Mouse (Mus musculus) fat pad, adult 2 months (tissue): ENCODE data around the gene Mrps17.
"Not testable (repeated sequence)": the region's sequence is repeated elsewhere in the genome, so short reads cannot be mapped to it uniquely, and the experiment has no call there.

Source experiments
- DNase-seq: peaks from one replicate; pipeline ENCODE4 v3.0.0-alpha.2; 2011; ENCODE audit warnings: low read depth, low spot score; ENCODE audit errors: extremely low read depth

The Mrps17 gene

DNA sequence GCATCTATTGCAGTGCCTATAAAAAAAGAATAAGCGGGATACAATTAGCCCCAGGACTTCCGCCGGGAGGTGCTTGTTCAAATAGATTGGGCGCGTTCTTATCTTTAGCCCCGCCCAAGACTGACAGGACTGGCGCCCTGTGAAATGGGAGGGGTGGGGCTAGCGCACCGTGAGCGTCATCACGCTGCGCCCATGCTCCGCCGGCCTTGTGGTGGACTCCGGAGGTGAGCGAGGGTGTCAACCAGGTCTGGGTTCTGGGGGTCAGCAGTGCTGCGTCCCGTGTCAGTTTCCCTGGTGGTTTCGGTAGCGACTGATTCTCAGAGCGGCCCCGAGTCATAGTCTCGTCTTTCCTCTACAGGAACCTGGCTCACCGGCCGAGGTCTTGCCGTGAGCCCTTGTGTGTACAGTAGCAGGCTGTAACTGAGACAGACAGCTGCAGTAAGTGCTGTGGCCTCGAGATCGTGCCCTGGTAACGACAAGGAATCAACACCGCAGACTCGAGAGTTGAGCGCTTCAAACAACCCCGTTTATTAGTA lies at the start of gene Mrps17:
Gene Mrps17, plus strand, starts transcription at position 172 of the 536 bp plus-strand sequence.
- DNase-seq, result peak; percentile 37

DNA sequence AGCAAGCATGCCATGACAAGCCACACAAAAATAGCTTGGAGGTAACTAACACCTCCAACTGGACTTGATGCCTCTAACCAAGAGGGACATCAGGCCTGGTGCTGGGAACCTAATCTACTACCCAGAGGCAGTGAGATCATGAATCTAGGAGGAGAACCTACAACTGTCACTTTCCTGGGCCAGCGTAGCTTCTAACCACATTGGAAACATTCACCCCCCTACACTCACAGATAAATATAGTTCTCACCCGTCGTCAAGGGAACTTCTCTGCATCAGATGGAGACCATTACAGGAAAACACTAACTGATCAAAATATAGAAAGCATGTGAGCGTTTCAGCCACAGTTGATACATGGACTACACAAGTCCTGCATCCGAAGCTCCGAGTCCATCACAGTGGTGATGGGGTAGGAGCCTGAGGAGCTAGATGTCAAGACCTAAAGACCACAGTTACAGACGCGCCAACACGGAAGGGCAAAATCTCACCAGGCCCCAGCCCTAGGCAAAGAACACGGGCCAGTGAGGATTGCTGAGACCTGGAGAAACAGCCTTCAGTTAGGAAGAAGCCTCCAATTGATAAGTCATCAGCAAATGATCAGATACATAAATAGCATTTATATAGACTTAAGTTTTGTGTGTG lies 48.9 kb upstream of the Mrps17 start:
- no peak for DNase-seq

DNA sequence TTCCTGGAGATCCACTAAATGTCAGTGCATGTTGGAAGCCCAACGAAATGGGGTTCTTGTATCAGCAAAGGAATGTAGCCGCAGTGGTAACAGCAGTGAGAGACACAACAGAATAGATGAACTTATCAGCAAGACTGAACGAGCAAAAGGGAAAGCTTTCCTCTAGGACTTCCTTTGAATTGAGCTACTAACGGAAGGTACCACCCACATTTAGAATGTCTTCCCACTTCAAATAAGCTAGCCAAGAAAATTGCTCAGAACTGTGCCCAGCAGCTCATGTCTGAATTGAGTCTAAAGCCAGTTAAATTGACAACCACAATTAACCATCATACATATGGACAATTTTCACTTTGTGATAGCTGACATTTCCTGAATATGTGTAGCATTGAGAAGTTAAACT lies 47.4 kb upstream of the Mrps17 start:
- DNase-seq, result no peak

DNA sequence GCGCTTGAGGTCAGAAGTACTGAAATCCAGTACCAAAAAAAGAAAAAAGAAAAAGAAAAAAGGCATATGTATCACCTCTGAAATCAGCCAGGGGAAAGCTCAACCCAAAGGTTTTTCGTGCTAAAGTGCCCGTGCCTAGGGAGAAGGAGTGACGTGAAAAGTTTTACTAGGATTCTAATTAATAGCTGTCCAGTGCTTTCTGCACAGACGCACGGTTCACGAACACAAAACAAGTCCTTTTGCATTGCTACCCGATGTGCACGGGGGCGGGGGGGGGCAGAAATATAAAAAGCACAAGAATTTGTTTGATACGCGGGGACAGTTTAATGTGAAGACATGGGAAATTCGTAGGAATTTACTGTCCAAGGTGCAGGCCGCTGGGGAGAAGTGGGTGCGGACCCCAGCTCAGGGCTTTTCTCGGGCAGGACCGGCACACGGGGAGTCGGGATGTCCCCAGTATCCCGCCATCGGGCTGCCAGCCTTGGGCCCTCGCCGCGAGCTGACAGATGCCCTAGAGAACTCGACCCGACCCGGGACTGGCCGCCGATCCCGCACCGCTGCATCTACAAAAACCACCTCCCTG lies 45.8 kb upstream of the Mrps17 start:
- no peak for DNase-seq

DNA sequence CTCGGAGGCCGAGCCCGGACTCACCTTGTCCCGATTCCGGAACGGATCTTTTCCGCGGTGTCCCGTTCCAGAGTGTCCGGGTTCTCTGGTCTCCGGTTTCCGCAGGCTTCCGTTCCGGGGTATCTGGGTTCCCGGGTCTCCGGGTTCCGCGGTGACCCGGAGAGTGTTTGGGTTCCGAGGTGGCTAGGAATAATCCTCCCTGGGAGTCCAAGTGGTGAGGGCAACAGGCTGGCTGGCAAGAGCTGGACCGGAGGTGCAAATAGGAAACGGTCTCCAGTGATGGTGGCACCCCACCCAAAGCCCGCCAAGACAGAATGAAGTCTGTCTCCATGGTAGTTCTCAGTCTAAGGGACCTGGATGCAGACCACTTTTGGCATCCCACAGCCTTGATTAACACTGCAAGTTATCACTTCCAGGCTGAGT lies 45.2 kb upstream of the Mrps17 start, which contains the start of gene Zfp11:
Gene Zfp11, minus strand, starts transcription at position 64 of the 423 bp plus-strand sequence.
- DNase-seq, result peak; percentile 4

DNA sequence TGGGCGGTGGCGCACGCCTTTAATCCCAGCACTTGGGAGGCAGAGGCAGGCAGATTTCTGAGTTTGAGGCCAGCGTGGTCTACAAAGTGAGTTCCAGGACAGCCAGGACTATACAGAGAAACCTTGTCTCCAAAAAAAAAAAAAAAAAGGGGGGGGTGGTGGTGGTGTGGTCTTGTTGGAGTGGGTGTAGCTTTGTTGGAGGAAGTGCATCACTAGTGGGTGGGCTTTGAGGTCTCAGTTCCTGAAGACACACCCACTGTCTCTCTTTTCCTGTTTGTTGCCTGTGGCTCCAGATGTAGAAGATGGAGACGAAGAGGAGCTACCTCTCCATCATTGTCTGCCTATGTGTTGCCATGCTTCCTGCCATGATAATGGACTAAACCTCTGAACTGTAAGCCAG lies 30.2 kb upstream of the Mrps17 start:
- not testable (repeated sequence) for DNase-seq

DNA sequence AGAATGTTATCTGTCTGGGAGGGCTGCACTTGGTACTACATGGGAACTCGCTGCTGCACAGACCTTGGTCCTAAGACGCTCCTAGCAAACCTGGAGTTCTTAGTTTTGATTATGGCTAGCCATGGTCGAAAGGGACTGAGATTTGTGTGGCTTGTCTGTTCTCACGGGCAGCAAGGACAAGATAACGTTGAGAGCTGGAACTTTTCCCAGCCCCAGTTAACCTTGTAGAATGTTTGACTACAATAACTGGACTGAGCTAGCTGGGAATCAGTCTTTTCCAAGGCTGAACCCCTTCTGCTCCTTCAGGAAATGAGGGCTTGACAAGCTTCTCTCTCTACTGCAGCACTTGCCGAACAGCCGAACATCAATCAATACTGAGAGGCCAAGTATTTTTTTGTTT lies 27.7 kb upstream of the Mrps17 start:
- DNase-seq, result no peak

DNA sequence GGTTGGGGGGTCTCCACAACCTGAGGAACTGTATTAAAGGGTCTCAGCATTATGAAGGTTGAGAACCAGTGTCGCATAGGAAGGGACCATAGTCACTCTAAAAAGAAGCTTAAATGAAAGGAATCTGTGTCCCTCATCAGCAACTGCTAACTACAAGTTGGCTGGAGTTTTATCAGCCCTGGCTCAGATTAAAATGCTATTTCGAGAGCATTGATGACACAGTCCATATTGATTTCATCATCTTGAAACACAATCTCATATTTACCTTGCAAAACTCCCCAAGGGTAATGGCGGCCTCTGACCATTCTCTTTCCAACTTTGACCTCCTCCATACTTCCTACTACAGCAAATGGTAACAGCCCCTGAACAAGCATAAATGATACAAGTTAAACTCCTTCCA lies 24.8 kb upstream of the Mrps17 start:
- DNase-seq, result no peak

DNA sequence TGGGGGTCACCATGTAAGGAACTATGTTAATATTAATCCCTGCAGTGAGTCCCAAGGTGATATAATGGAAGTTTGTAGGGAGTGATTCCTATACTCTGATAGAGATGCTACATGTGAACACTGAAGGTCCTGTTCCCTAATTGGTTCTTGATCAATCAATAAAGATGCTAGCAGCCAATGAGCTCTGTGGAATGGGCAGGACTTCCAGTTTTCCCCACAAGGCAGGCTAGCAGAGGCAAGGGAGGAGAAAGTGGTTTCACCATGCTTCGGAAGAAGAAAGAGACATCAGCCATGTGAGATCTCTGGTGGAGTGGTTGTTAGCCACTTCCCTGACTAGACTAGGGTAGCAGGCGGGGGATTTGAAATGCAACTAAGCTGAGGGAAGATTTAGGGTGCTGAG lies 14.8 kb upstream of the Mrps17 start:
- DNase-seq, result no peak

DNA sequence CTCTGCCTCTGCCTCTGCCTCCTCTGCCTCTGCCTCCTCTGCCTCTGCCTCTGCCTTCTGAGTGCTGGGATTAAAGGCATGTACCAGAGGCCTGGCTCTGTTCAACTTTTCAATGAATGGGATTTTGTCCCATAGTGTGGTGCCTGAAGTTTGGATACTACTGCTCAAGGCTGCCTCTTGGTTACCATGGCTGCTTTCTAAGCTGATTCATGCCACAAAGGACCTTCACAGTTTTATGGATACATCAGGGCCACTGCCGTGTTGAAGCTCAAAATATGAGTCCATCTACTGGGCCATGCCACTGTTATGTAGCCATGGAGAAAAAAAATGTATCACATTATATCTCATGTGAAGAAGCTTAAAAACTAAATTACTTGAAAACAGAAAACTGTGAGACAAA lies 13.6 kb upstream of the Mrps17 start:
- DNase-seq, result no peak

DNA sequence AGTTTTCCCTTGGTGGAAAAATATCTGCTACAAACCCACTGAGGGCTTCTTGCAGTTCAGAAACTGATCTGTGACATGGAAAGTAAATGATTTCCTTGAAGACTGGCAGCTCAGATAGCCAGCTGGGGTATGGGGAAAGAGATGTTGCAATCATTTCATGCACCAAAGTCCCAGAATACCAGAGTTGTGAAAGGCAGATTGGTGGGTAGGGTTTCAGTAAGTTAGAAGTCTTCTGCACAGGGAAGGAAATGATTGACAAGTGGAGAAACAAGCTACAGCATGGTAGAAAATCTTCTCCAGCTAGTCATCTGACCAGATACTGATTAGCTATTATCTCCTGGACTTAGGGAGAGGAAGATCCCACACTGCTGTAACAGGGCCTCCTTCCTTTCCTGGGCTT lies 11.9 kb upstream of the Mrps17 start:
- DNase-seq, result no peak

DNA sequence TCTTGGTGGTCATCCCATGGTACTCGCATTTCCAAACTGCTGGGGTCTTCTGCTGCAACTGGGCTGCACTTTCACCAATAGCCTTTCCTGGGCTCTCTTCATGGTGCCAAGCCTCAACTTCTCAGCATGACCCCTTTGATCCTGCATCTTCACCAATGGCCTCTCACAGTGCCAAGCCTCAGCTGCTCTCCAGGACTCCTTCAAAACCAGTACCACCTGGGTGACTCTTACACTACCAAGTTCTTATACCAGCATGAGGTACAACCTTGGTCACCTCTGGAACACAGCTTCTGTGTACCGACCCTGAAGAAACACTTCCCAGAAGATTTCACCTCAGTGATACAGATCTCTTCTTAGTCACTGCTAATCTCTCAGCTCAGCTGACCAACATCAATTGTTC lies 6.9 kb upstream of the Mrps17 start, which contains the start of gene Sept14:
Gene Sept14, minus strand, starts transcription at position 101 of the 400 bp plus-strand sequence.
- DNase-seq, result no peak

DNA sequence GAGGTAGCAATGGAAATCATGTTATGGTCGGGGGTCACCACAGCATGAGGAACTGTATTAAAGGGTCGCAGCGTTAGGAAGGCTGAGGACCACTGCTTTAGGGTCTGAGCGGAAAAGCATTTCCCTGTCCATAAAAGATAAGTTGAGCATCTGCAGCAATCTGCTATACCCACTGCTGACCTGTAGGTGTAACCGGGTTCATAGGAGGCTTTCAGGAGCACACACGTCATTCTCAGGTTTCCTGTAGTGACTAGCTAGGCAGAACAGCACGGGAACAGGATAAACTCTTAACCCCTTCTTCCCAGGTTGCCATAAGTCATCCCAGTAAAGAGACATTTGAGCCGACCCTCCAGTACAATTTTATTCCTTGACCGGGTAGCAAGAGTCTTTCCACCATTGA lies 1.7 kb downstream of the Mrps17 start:
- no peak for DNase-seq

DNA sequence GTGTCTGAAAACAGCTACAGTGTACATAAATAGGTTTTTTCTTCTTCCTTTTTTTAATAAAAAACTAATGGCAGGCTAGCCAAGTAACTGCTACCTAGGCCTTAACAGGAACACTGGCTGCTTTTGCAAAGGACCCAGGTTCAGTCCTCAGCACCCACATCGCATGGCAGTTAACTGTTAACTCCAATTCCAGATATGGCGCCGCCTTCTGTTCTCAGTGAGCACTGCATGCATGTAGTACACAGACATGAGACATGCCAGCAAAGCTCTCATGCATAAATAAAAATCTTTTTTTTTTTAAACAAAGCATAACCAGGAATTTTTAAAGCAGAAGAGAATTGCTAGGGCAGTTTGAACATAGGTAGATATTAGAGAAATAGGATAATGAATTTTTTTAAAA lies 4.9 kb downstream of the Mrps17 start:
- no peak for DNase-seq

DNA sequence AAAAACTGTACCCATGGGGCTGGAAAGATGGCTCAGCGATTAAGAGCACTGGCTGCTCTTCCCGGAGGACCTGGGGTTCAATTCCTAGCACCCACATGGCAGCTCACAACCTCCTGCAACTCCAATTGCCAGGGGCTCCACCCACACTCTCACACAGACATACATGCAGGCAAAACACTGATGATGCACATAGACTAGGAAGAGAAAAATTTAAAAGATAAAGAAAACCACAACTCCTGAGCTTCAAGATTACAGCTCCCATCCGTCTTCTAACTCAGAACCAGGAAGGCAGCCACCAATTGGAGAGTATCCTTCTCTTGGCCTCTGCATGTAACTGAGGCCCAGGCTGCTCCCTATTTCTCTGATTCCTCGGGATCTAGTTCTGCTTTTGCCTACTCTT lies 9.0 kb downstream of the Mrps17 start:
- no peak for DNase-seq

DNA sequence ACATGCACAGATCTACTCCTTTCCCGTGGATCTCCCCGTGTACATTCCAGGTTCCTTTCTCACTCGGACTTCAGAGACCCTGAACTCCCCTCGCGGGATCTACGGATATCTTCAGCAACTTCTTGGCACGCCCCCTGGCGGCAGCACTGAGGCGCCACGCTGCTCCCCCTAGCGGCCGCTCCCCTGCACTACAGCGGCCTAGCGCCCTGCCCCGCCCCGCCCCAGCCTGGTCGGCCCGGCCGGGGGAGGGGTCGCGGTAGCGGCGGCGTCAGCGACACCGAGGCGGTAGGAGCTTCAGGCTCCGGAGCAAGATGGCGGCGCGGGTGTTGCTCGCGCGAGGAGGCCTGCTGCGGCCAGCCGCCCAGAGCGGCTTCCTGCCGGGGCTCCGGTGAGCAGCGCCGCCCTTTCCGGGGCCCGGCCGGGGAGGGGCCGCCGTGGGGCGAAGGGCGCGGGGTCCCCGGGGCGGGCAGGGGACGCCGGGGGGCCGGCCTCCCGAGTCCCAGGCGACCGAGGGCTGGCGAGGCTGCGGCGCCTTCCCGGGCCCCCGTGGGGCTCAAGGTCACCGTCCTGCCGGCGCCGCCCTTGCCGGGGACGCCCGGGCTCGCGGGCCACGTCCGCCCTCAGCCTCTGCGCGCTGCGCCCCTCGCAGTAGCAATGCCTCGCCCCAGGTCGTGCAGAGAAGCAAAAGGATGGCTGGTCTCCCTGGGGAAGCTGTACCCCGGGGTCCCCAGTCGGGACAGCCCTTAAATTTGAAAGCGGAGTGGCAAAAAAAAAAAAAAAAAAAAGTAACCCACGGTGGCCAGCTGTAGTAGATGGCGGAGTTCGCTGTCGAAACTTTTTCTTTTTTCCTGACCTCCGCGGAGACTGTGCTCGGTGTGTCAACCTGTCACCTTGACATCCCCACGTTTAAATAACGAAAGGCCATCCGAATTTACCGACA lies 9.8 kb downstream of the Mrps17 start, which contains the start of gene Nipsnap2:
Gene Nipsnap2, plus strand, starts transcription at position 230 of the 940 bp plus-strand sequence.
- no peak for DNase-seq

DNA sequence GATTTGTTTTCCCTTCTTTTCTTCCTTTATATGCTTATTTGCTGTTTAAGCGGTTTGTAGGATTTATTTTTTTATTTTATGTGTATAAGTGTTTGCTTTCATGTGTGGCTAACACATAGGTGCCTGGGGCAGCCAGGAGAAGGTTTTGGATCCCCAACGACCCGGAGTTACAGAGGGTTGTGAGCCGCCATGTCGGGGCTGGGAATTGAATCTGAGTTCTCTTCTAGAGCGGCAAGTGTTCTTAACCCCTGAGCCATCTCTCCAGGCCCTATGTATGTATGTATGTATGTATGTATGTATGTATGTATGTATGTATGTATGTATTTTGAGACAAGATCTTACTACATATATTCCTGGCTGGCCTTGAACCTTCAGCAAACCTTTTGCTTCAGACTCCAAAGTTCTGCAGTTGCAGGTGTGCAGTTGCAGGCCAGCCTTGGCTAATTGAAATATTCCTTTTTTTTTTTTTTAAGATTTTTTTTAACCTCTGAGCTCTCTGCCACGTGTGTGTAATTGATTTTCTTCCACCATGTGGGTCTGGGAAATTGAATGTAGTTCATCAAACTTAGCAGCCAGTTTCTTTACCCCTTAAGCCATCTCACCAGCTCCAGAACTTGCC lies 10.6 kb downstream of the Mrps17 start:
- no peak for DNase-seq

DNA sequence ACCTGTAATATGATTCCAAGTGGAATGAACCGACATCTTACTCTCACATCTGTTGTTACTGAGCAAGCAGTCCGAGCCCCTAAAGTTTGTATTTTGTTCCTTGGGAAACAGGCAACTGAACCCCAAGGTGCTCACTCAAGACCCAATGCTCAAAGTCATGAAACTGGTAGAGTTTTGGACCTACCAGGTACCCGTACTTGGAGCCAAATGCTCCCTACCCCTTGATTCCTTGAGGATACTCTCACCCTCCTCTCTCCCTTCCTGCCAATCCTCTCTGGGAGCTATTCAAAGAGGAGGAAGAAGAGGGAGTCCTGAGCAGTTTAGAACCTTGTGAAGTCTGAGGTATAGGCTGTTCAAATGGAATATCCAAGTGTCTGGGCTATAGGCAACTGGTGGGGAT lies 11.5 kb downstream of the Mrps17 start:
- no peak for DNase-seq

DNA sequence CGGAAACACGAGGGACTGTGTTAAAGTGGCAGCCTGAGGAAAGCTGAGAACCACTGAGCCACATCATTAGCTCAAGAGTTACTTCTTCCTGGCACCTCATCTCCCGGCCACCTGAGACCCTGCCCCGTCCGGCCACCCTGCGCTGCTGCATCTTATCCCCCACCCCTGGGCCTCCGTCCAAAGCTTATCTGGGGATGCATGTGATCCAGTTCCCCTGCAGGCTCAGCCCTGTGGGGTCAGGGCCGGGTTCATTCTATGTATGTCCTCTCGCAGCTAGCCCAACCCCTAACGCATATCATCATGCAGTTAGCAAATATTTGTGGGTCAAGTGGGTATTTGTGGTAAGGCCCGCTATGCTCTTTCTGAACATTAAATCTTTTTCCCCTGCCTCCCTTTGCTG lies 14.0 kb downstream of the Mrps17 start:
- DNase-seq, result no peak

DNA sequence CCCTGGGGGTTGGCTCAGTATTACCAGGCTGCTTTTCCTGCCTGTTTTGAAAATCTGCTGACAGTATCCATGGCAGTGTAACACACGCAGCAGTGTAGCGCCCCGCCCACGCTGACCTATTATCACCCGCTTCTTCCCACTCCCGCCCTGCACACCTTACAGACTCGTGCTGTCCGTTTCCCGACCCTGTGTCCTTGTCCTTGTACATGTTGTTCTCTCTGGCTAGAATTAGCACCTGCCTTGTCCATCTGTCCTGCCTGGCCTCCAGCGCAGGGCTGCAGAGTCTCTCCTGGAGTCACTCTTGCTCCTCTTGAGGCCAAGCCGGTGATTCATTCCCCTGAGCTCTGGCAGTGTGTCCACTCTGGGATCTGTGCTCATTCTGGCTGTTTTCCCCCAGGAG lies 15.0 kb downstream of the Mrps17 start:
- no peak for DNase-seq

DNA sequence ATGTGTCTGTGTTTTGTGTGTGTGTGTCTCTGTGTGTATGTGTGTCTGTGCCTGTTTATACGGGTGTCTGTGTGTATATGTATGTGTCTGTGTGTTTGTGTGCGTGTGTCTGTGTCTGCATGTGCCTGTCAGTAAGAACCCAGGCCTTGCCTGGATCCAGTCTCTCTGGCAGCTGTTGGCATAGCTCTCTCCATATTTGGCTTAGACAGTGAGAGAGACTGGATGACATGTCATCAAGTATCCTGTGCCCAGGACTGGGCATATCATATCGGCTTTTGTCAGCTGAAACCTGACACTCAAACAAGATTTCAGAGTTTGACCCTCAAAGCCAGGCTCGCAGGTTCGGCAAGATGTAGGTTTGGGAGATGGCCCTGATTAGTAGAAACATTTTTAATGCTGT lies 15.7 kb downstream of the Mrps17 start:
- DNase-seq, result no peak
